Mouse (Mus musculus) hindbrain, embryonic 11.5 days (tissue): ENCODE measurements around the gene Cyp11a1. TPM values are rescaled to one million over a fixed set of nuclear protein-coding genes. Genes with fewer than 3 reads are reported as not detected.
A peak's percentile ranks its signal among the peaks of the same experiment; 100 is the strongest.

ENCODE experiments used
- ATAC-seq: fragments of 200-750 bp; cut with Nextera tagmentation; 2 replicates; pipeline ENCODE4 v1.8.0; 2017; ENCODE audit warnings: mild to moderate bottlenecking, moderate TSS enrichment, moderate library complexity; ENCODE audit not compliant: low FRiP score
- DNase-seq: peaks from one replicate; pipeline ENCODE4 v3.0.0-alpha.2; 2015; ENCODE audit warnings: low spot score
- H3K27ac ChIP-seq: fragments of 300-500 bp; sonication (generic); 2 replicates; pipeline ENCODE4 v1.5.1; 2014; ENCODE audit warnings: mild to moderate bottlenecking, low read depth, low read length
- H3K27me3 ChIP-seq: fragments of 300-500 bp; sonication (generic); 2 replicates; pipeline ENCODE4 v1.6.1; 2014; ENCODE audit warnings: mild to moderate bottlenecking, low read length, moderate library complexity, mixed read lengths; ENCODE audit not compliant: control insufficient read depth, insufficient read depth
- H3K36me3 ChIP-seq: fragments of 300-500 bp; sonication (generic); 2 replicates; pipeline ENCODE4 v1.6.1; 2014; ENCODE audit warnings: mild to moderate bottlenecking, low read length, moderate library complexity, mixed read lengths; ENCODE audit not compliant: control insufficient read depth, insufficient read depth
- H3K4me1 ChIP-seq: fragments of 300-500 bp; sonication (generic); replicated peaks from 2 replicates; pipeline ENCODE4 v1.6.1; 2014; ENCODE audit warnings: low read length, mixed read lengths; ENCODE audit not compliant: control insufficient read depth, insufficient read depth
- H3K4me2 ChIP-seq: fragments of 300-500 bp; sonication (generic); replicated peaks from 2 replicates; pipeline ENCODE4 v1.6.1; 2014; ENCODE audit warnings: mild to moderate bottlenecking, low read depth, low read length
- H3K4me3 ChIP-seq: fragments of 300-500 bp; sonication (generic); 2 replicates; pipeline ENCODE4 v1.5.1; 2014; ENCODE audit warnings: low read depth, low read length
- H3K9ac ChIP-seq: fragments of 300-500 bp; sonication (generic); 2 replicates; pipeline ENCODE4 v1.6.1; 2014; ENCODE audit warnings: low read depth, low read length
- H3K9me3 ChIP-seq: fragments of 300-500 bp; sonication (generic); 2 replicates; pipeline ENCODE4 v1.6.1; 2016; ENCODE audit warnings: low read length; ENCODE audit not compliant: control insufficient read depth
- WGBS: fragments of 180-500 bp; shearing (Covaris S2); extraction: QIAGEN DNeasy Blood & Tissue Kit; methylation state at CpG from one replicate; pipeline ENCODE4 v1.1.7; 2014; 5-methylcytosine and 5-hydroxymethylcytosine counted together
- polyA plus RNA-seq: library from polyadenylated mRNA; unstranded; fragments of >200 nt; fragmentation: Nextera tagmentation; extraction: Ambion mirVana; gene quantifications from 2 replicates; pipeline ENCODE4 v1.2.1, GENCODE M21; 2014

Gene Cyp11a1
- polyA plus RNA-seq, 1 experiment from 2014 or later: not detected

DNA sequence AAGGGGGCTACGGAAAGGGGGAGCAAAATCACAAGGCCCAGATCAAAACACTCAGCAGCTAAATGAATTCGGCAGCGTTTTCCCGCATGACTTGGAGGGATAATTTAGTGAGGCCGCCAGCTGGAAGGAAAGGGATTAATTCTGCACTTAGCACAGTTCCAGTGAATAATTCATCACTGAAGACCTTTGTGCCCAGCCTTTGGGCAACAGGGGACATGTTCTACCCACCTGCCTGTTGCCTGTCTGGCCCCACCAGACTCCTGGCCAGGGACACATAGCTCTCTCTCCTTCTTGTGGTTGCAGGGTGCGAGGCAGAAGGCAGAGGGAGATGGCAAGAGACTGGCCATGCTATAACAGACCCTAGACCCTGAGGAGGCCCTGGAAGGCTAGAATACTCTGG, 59.3 kb downstream of the Cyp11a1 start:
- no peak for ATAC-seq
- peaks cover 4% of the 10 kb centered on the region; the same call in 1 of the 2 replicates for H3K4me1 ChIP-seq
- H3K27ac ChIP-seq: peak overlapping the region; percentile 54; the same call in 1 of the 2 replicates
- H3K9ac ChIP-seq: no peak overlapping the region
- no peak overlapping the region for H3K4me2 ChIP-seq
- H3K27me3 ChIP-seq: no peaks in the 10 kb centered on the region
- H3K9me3 ChIP-seq: no peaks in the 10 kb centered on the region
- 41% methylated on average over 6 of the region's 6 CpGs for WGBS
- H3K36me3 ChIP-seq: no peaks in the 10 kb centered on the region
- no peak overlapping the region for H3K4me3 ChIP-seq
- DNase-seq: no peak

DNA sequence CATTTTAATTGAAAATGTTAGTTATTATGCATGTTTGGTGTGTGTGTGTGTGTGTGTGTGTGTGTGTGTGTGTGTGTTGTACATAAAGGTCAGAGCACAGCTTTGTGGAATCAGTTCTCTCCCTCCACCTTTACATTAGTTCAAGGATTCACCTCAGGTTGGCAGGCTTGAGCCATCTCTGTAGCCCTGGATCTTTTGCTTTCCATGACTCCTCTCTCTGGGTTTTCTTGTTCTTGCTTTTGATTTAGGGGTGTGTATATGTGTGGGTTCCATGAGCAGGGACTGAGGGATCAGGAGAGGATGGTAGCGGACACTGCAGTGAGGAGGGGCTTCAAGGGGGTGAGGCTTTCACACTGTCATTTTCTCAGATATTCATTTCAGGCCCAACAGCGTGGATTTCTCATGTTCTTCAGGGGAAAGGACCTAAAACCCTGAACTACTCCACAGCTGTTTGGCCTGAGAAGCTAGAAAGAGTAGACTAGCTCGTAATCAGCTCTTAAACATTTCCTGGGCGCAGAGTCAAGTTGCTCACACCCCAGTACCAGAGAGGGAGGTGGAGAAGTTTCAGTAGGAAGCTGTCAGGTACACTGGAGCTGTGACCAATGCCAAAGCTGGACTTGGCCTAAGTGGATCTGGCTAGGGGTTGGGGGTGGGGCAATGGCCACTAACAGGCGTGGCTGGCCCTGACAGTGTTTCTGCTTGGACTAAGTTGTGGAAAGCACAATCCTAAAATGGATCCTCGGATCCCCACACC, 59.9 kb downstream of the Cyp11a1 start:
- no peak overlapping the region for H3K4me3 ChIP-seq
- H3K27ac ChIP-seq: no peak overlapping the region
- DNase-seq: no peak
- no peak overlapping the region for H3K4me2 ChIP-seq
- no peaks in the 10 kb centered on the region for H3K9me3 ChIP-seq
- H3K27me3 ChIP-seq: no peaks in the 10 kb centered on the region
- no peaks in the 10 kb centered on the region for H3K36me3 ChIP-seq
- peaks cover 5% of the 10 kb centered on the region; the same call in 1 of the 2 replicates for H3K4me1 ChIP-seq
- H3K9ac ChIP-seq: no peak overlapping the region
- WGBS: 83% methylated on average over 6 of the region's 6 CpGs
- ATAC-seq: no peak

DNA sequence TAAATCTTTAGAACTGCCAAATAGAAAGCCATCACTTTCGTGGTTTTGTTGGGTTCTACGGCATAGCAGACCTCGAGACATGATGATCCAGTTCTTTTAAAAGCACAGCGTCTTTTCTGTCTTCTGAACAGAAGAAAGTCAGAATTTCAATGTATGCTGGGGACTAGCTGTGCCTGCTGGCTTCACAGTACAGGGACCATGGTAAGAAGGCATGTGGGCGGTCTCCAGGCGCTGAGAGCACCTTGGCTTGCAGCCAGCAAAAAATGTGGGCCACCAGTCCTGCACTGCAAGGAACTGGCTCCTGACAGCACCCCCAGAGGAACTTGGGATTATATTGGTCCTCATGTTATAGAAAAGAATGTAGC, 60.5 kb downstream of the Cyp11a1 start:
- H3K4me3 ChIP-seq: no peak overlapping the region
- no peak overlapping the region for H3K9ac ChIP-seq
- no peak overlapping the region for H3K27ac ChIP-seq
- no peaks in the 10 kb centered on the region for H3K27me3 ChIP-seq
- H3K9me3 ChIP-seq: no peaks in the 10 kb centered on the region
- no peak for DNase-seq
- ATAC-seq: no peak
- WGBS: 84% methylated on average over 6 of the region's 6 CpGs
- no peaks in the 10 kb centered on the region for H3K36me3 ChIP-seq
- no peak overlapping the region for H3K4me2 ChIP-seq
- H3K4me1 ChIP-seq: peaks cover 6% of the 10 kb centered on the region; the same call in 1 of the 2 replicates

DNA sequence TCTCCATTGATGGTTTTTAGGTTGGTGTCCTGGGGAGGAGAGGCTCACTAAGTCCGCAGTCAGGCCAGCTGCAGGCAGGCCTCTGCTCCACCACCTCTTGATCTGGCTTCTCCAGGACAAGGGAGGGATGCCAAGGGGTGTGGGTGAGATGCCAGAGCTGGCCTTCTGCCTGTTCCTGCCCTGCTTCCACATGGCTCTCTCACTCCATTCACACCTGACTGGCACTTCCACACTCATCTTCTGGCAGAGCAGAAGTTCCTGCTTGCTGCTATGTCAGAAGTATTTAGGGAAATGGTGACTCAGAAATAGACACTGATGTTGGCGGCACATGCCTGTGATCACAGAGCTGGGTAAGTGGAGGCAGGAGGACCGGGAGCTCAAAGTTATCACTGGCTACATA, 61.3 kb downstream of the Cyp11a1 start:
- no peak overlapping the region for H3K27ac ChIP-seq
- no peak overlapping the region for H3K4me2 ChIP-seq
- WGBS: 91% methylated on average over 3 of the region's 3 CpGs
- H3K9me3 ChIP-seq: no peaks in the 10 kb centered on the region
- H3K9ac ChIP-seq: no peak overlapping the region
- peaks cover 9% of the 10 kb centered on the region; the same call in 1 of the 2 replicates for H3K4me1 ChIP-seq
- no peaks in the 10 kb centered on the region for H3K36me3 ChIP-seq
- ATAC-seq (no peak), DNase-seq (no peak)
- H3K4me3 ChIP-seq: no peak overlapping the region
- no peaks in the 10 kb centered on the region for H3K27me3 ChIP-seq

DNA sequence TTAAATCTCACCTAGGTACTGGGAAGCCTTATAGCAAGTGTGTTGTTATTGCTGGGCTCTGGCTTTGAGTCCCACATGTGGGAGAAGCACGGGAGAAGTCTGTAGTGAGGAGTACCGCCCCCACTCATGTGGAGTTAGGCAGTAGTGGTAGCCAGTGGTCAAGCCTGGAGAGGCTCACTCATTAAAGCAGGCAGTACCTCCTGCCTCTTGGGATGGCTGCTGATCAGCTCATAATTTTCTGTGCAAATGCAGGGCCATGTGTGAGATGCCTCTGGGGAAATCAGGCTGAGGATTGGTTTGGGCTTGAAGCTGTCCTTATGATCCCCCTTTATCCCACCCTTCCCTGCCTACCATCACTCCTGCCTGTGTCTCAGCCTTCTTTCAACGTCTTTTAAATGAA, 68.3 kb downstream of the Cyp11a1 start:
- DNase-seq: no peak
- Histone ChIP-seq H3K36me3 (no peaks in the 10 kb centered on the region), H3K9me3 (no peaks in the 10 kb centered on the region), H3K4me1 (0 out of 2 replicates have a peak, but pooled peaks cover 5% of the 10 kb centered on the region), H3K27me3 (no peaks in the 10 kb centered on the region), H3K4me3 (no peak overlapping the region), H3K9ac (no peak overlapping the region), H3K27ac (no peak overlapping the region), H3K4me2 (no peak overlapping the region)
- WGBS: 59% methylated on average over 3 of the region's 3 CpGs
- no peak for ATAC-seq

Other genes starting within 250 kb of the Cyp11a1 start
- 83.8 and 91.4 TPM in 2 replicates for gene Clk3, start 240.6 kb upstream of the Cyp11a1 start, polyA plus RNA-seq
- gene Arid3b, start 169.6 kb upstream of the Cyp11a1 start, polyA plus RNA-seq: 21.9 and 27.7 TPM in 2 replicates
- gene Ubl7, start 95.4 kb upstream of the Cyp11a1 start, polyA plus RNA-seq: 121 and 122 TPM in 2 replicates
- 2.0 and 3.6 TPM in 2 replicates for gene Sema7a, start 66.3 kb upstream of the Cyp11a1 start, polyA plus RNA-seq
- gene Stra6, start 57.4 kb downstream of the Cyp11a1 start, polyA plus RNA-seq: 8.2 and 12.7 TPM in 2 replicates
- gene Ccdc33, start 112.4 kb downstream of the Cyp11a1 start, polyA plus RNA-seq: 0.31 and 0.99 TPM in 2 replicates
- 15.5 and 16.7 TPM in 2 replicates for gene Islr, start 197.9 kb downstream of the Cyp11a1 start, polyA plus RNA-seq
- gene Islr2, start 197.9 kb downstream of the Cyp11a1 start, polyA plus RNA-seq: 5.5 and 6.7 TPM in 2 replicates
- 6.4 and 8.3 TPM in 2 replicates for gene Pml, start 243.4 kb downstream of the Cyp11a1 start, polyA plus RNA-seq
- 31.2 and 35.7 TPM in 2 replicates for gene Stoml1, start 246.8 kb downstream of the Cyp11a1 start, polyA plus RNA-seq